Mouse (Mus musculus): ENCODE measurements around the gene Gm6803.
"Not testable (repeated sequence)": the region's sequence is repeated elsewhere in the genome, so short reads cannot be mapped to it uniquely, and the experiment has no call there.

GRCm38 (mm10) chr12:88032250-88032649 lies 13.7 kb upstream of the Gm6803 start:
- not testable (repeated sequence) for TF ChIP-seq MAX (IDR thresholded peaks at IDR 0.05); CTCF (IDR thresholded peaks at IDR 0.05; ENCODE audit: control insufficient read depth, insufficient read depth, insufficient read length)

All from C2C12 (cell line).